Mouse (Mus musculus) thymus, adult 2 months (tissue): ENCODE measurements around the gene Abhd11.

Experiments
- CTCF ChIP-seq: fragments of 200-500 bp; IDR thresholded peaks from 2 replicates; pipeline ENCODE4 v1.5.1; 2012; ENCODE audit warnings: mild to moderate bottlenecking, control low read depth, low read length, moderate library complexity, borderline replicate concordance; ENCODE audit not compliant: control insufficient read depth, poor library complexity, insufficient read depth; ENCODE audit errors: extremely low read depth
- POLR2A ChIP-seq: fragments of 200-500 bp; IDR thresholded peaks from 2 replicates; pipeline ENCODE4 v1.6.1; 2012; ENCODE audit warnings: mild to moderate bottlenecking, low read length, control low read depth, moderate library complexity; ENCODE audit not compliant: control insufficient read depth, poor library complexity, insufficient read depth; ENCODE audit errors: extremely low read depth

GRCm38 (mm10) chr5:134983111-134983510 is 25.8 kb upstream of the Abhd11 start:
- TF ChIP-seq POLR2A (no peak), CTCF (no peak)
